Mouse (Mus musculus) brain, embryonic 14.5 days (tissue): ENCODE results near the gene Gm21964.

Experiments
- CTCF ChIP-seq: fragments of 200-500 bp; IDR thresholded peaks from 2 replicates; pipeline ENCODE4 v1.5.1; 2012; ENCODE audit warnings: inconsistent platforms, mild to moderate bottlenecking, moderate library complexity, borderline replicate concordance; ENCODE audit not compliant: insufficient read depth, insufficient read length; ENCODE audit errors: extremely low read depth
- POLR2A ChIP-seq: fragments of 200-500 bp; IDR thresholded peaks from 2 replicates; pipeline ENCODE4 v1.6.1; 2012; ENCODE audit warnings: mild to moderate bottlenecking, inconsistent platforms, borderline replicate concordance; ENCODE audit not compliant: poor library complexity, insufficient read depth, insufficient read length, severe bottlenecking; ENCODE audit errors: extremely low read depth

DNA sequence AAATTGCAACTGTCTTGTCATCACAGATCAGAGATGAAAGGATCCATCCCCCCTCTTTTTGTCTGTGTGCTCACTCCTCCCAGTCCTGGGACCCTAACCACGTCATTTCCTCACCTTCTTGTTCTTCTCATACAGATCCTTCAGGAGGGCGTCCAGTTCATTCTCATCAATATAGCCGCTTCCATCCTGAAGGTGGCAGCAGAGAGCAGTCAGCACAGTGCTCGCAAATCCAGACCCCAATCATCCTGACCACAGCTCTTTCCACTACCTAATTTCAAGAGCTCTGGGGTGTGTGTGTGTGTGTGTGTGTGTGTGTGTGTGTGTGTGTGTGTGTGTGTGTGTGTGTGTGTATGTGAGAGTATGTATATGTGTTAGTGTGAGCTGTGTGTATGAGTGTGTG lies 44.5 kb downstream of the Gm21964 start:
- peak; percentile 89 for TF ChIP-seq CTCF
- TF ChIP-seq POLR2A = no peak
